Mouse (Mus musculus): Measurements from ENCODE around the gene Lrp8. TPM values are rescaled to one million over a fixed set of nuclear protein-coding genes. Genes with fewer than 3 reads are reported as not detected.

Gene Lrp8
- polyA plus RNA-seq, 1 experiment from 2014 or later: 0.76 TPM

GRCm38 (mm10) chr4:107834643-107835314, 32.7 kb downstream of the Lrp8 start:
- H3K4me1 ChIP-seq (ENCODE audit: control insufficient read depth in 2 of 2, insufficient read depth in 2 of 2, low read length in 2 of 2): peaks cover 0 to 5% of the 10 kb centered on the region in 2 experiments; a peak in 1 of 4 replicates
- H3K9ac ChIP-seq (ENCODE audit: low read length): no peak overlapping the region
- WGBS: 56% methylated on average over 22 of the region's 22 CpGs
- H3K4me3 ChIP-seq (ENCODE audit: control insufficient read depth in 1 of 2, insufficient read depth in 1 of 2, low read depth in 1 of 2, low read length in 2 of 2): no peak overlapping the region
- no peak overlapping the region for H3K27ac ChIP-seq (replicated peaks in 1 of 2; ENCODE audit: control insufficient read depth in 1 of 2, insufficient read depth in 1 of 2, low read depth in 2 of 2, low read length in 2 of 2)
- H3K9me3 ChIP-seq (ENCODE audit: control insufficient read depth, low read length): no peaks in the 10 kb centered on the region
- H3K4me2 ChIP-seq (ENCODE audit: low read length): no peak overlapping the region
- no peak for ATAC-seq (ENCODE audit: insufficient number of reproducible peaks, insufficient read depth, low FRiP score, low read depth)
- no peaks in the 10 kb centered on the region; the same call in 1 of the 2 replicates for H3K27me3 ChIP-seq (ENCODE audit: control insufficient read depth, insufficient read depth, low read length)
- H3K36me3 ChIP-seq (ENCODE audit: control insufficient read depth, insufficient read depth, low read length): no peaks in the 10 kb centered on the region

- 73% methylated on average over 5 of the region's 5 CpGs for WGBS
- ATAC-seq (ENCODE audit: insufficient number of reproducible peaks, insufficient read depth, low FRiP score, low read depth): no peak
- Histone ChIP-seq H3K4me2 (ENCODE audit: low read length) (no peak overlapping the region), H3K36me3 (ENCODE audit: control insufficient read depth, insufficient read depth, low read length) (no peaks in the 10 kb centered on the region), H3K9ac (ENCODE audit: low read length) (no peak overlapping the region), H3K4me3 (ENCODE audit: control insufficient read depth in 1 of 2, insufficient read depth in 1 of 2, low read depth in 1 of 2, low read length in 2 of 2) (no peak overlapping the region), H3K27me3 (ENCODE audit: control insufficient read depth, insufficient read depth, low read length) (no peaks in the 10 kb centered on the region; the same call in 1 of the 2 replicates), H3K9me3 (ENCODE audit: control insufficient read depth, low read length) (no peaks in the 10 kb centered on the region), H3K27ac (replicated peaks in 1 of 2; ENCODE audit: control insufficient read depth in 1 of 2, insufficient read depth in 1 of 2, low read depth in 2 of 2, low read length in 2 of 2) (no peak overlapping the region), H3K4me1 (ENCODE audit: control insufficient read depth in 2 of 2, insufficient read depth in 2 of 2, low read length in 2 of 2) (0 out of 4 replicates have a peak, but pooled peaks cover 0 to 5% of the 10 kb centered on the region in 2 experiments)
Measured at GRCm38 (mm10) chr4:107835508-107835909, 33.4 kb downstream of the Lrp8 start.

GRCm38 (mm10) chr4:107836758-107837157, 34.7 kb downstream of the Lrp8 start:
- Histone ChIP-seq H3K36me3 (ENCODE audit: control insufficient read depth, insufficient read depth, low read length) (no peaks in the 10 kb centered on the region), H3K9ac (ENCODE audit: low read length) (no peak overlapping the region), H3K4me2 (ENCODE audit: low read length) (no peak overlapping the region), H3K4me1 (ENCODE audit: control insufficient read depth in 2 of 2, insufficient read depth in 2 of 2, low read length in 2 of 2) (0 out of 4 replicates have a peak, but pooled peaks cover 0 to 5% of the 10 kb centered on the region in 2 experiments), H3K9me3 (ENCODE audit: control insufficient read depth, low read length) (no peaks in the 10 kb centered on the region), H3K4me3 (ENCODE audit: control insufficient read depth in 1 of 2, insufficient read depth in 1 of 2, low read depth in 1 of 2, low read length in 2 of 2) (no peak overlapping the region), H3K27me3 (ENCODE audit: control insufficient read depth, insufficient read depth, low read length) (no peaks in the 10 kb centered on the region; the same call in 1 of the 2 replicates), H3K27ac (replicated peaks in 1 of 2; ENCODE audit: control insufficient read depth in 1 of 2, insufficient read depth in 1 of 2, low read depth in 2 of 2, low read length in 2 of 2) (no peak overlapping the region)
- 74% methylated on average over 5 of the region's 5 CpGs for WGBS
- ATAC-seq (ENCODE audit: insufficient number of reproducible peaks, insufficient read depth, low FRiP score, low read depth): no peak

- H3K4me2 ChIP-seq (ENCODE audit: low read length): no peak overlapping the region
- no peak for ATAC-seq (ENCODE audit: insufficient number of reproducible peaks, insufficient read depth, low FRiP score, low read depth)
- no peaks in the 10 kb centered on the region for H3K9me3 ChIP-seq (ENCODE audit: control insufficient read depth, low read length)
- 76% methylated on average over 3 of the region's 3 CpGs for WGBS
- H3K4me3 ChIP-seq (ENCODE audit: control insufficient read depth in 1 of 2, insufficient read depth in 1 of 2, low read depth in 1 of 2, low read length in 2 of 2): no peak overlapping the region
- 0 out of 4 replicates have a peak, but pooled peaks cover 0 to 5% of the 10 kb centered on the region in 2 experiments for H3K4me1 ChIP-seq (ENCODE audit: control insufficient read depth in 2 of 2, insufficient read depth in 2 of 2, low read length in 2 of 2)
- no peak overlapping the region for H3K9ac ChIP-seq (ENCODE audit: low read length)
- H3K36me3 ChIP-seq (ENCODE audit: control insufficient read depth, insufficient read depth, low read length): no peaks in the 10 kb centered on the region
- no peaks in the 10 kb centered on the region; the same call in 1 of the 2 replicates for H3K27me3 ChIP-seq (ENCODE audit: control insufficient read depth, insufficient read depth, low read length)
- no peak overlapping the region for H3K27ac ChIP-seq (replicated peaks in 1 of 2; ENCODE audit: control insufficient read depth in 1 of 2, insufficient read depth in 1 of 2, low read depth in 2 of 2, low read length in 2 of 2)
Measured at GRCm38 (mm10) chr4:107837910-107838309, 35.8 kb downstream of the Lrp8 start.

- Histone ChIP-seq H3K27ac (replicated peaks in 1 of 2; ENCODE audit: control insufficient read depth in 1 of 2, insufficient read depth in 1 of 2, low read depth in 2 of 2, low read length in 2 of 2) (no peak overlapping the region), H3K9ac (ENCODE audit: low read length) (no peak overlapping the region), H3K4me1 (ENCODE audit: control insufficient read depth in 2 of 2, insufficient read depth in 2 of 2, low read length in 2 of 2) (peaks cover 0 to 7% of the 10 kb centered on the region in 2 experiments; a peak in 1 of 4 replicates), H3K4me3 (ENCODE audit: control insufficient read depth in 1 of 2, insufficient read depth in 1 of 2, low read depth in 1 of 2, low read length in 2 of 2) (no peak overlapping the region), H3K9me3 (ENCODE audit: control insufficient read depth, low read length) (no peaks in the 10 kb centered on the region), H3K36me3 (ENCODE audit: control insufficient read depth, insufficient read depth, low read length) (no peaks in the 10 kb centered on the region), H3K27me3 (ENCODE audit: control insufficient read depth, insufficient read depth, low read length) (peaks cover 36% of the 10 kb centered on the region), H3K4me2 (ENCODE audit: low read length) (no peak overlapping the region)
- WGBS: 74% methylated on average over 8 of the region's 8 CpGs
- no peak for ATAC-seq (ENCODE audit: insufficient number of reproducible peaks, insufficient read depth, low FRiP score, low read depth)
Measured at GRCm38 (mm10) chr4:107843687-107844086, 41.6 kb downstream of the Lrp8 start.

GRCm38 (mm10) chr4:107844971-107845370, 42.9 kb downstream of the Lrp8 start:
- H3K27ac ChIP-seq (replicated peaks in 1 of 2; ENCODE audit: control insufficient read depth in 1 of 2, insufficient read depth in 1 of 2, low read depth in 2 of 2, low read length in 2 of 2): no peak overlapping the region
- H3K4me1 ChIP-seq (ENCODE audit: control insufficient read depth in 2 of 2, insufficient read depth in 2 of 2, low read length in 2 of 2): peaks cover 0 to 7% of the 10 kb centered on the region in 2 experiments; a peak in 1 of 4 replicates
- no peak overlapping the region for H3K9ac ChIP-seq (ENCODE audit: low read length)
- ATAC-seq (ENCODE audit: insufficient number of reproducible peaks, insufficient read depth, low FRiP score, low read depth): no peak
- H3K36me3 ChIP-seq (ENCODE audit: control insufficient read depth, insufficient read depth, low read length): no peaks in the 10 kb centered on the region
- no peaks in the 10 kb centered on the region for H3K9me3 ChIP-seq (ENCODE audit: control insufficient read depth, low read length)
- H3K4me3 ChIP-seq (ENCODE audit: control insufficient read depth in 1 of 2, insufficient read depth in 1 of 2, low read depth in 1 of 2, low read length in 2 of 2): no peak overlapping the region
- 4% methylated on average over 10 of the region's 10 CpGs for WGBS
- H3K27me3 ChIP-seq (ENCODE audit: control insufficient read depth, insufficient read depth, low read length): peaks cover 40% of the 10 kb centered on the region
- H3K4me2 ChIP-seq (ENCODE audit: low read length): no peak overlapping the region

GRCm38 (mm10) chr4:107846795-107847194, 44.7 kb downstream of the Lrp8 start:
- Histone ChIP-seq H3K27me3 (ENCODE audit: control insufficient read depth, insufficient read depth, low read length) (peaks cover 40% of the 10 kb centered on the region), H3K9me3 (ENCODE audit: control insufficient read depth, low read length) (no peaks in the 10 kb centered on the region), H3K4me1 (ENCODE audit: control insufficient read depth in 2 of 2, insufficient read depth in 2 of 2, low read length in 2 of 2) (peaks cover 0 to 7% of the 10 kb centered on the region in 2 experiments; a peak in 1 of 4 replicates), H3K27ac (replicated peaks in 1 of 2; ENCODE audit: control insufficient read depth in 1 of 2, insufficient read depth in 1 of 2, low read depth in 2 of 2, low read length in 2 of 2) (no peak overlapping the region), H3K4me3 (ENCODE audit: control insufficient read depth in 1 of 2, insufficient read depth in 1 of 2, low read depth in 1 of 2, low read length in 2 of 2) (no peak overlapping the region), H3K9ac (ENCODE audit: low read length) (no peak overlapping the region), H3K4me2 (ENCODE audit: low read length) (peak overlapping the region; percentile 66), H3K36me3 (ENCODE audit: control insufficient read depth, insufficient read depth, low read length) (no peaks in the 10 kb centered on the region)
- 57% methylated on average over 7 of the region's 7 CpGs for WGBS
- ATAC-seq (ENCODE audit: insufficient number of reproducible peaks, insufficient read depth, low FRiP score, low read depth): no peak

All from heart, embryonic 14.5 days (tissue).